Mouse (Mus musculus) cerebral cortex, adult 2 months (tissue): ENCODE results near the gene Dnajb12.

Experiments used
- WGBS: fragments of 180-500 bp; shearing (Covaris S2); methylation state at CpG from one replicate; pipeline ENCODE4 v1.1.7; 2018; 5-methylcytosine and 5-hydroxymethylcytosine counted together

The Dnajb12 gene

DNA sequence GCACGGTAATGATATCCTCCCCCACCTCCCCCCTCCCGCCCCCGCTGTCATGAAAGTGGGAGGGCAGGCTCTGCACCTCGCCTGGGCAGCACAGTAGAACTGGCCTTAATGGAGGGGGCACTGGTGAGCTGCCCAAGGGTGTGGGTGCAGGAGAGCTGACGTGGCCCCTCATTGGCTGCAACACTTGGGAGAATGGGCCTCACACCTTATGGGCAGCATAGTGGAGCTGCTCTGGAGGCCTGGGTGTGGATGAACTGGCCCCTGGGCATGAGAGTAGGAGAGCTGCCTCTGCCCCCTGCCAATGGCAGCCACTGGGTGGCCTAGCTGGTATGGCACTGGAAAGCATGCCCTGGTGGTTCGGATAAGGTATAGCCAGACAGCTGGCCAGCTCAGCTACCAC is 9.3 kb upstream of the Dnajb12 start:
- WGBS = 87% methylated on average over 6 of the region's 6 CpGs

- WGBS = 91% methylated on average over 4 of the region's 4 CpGs
Measured at GRCm38 (mm10) chr10:59872651-59873050, 6.7 kb upstream of the Dnajb12 start.

DNA sequence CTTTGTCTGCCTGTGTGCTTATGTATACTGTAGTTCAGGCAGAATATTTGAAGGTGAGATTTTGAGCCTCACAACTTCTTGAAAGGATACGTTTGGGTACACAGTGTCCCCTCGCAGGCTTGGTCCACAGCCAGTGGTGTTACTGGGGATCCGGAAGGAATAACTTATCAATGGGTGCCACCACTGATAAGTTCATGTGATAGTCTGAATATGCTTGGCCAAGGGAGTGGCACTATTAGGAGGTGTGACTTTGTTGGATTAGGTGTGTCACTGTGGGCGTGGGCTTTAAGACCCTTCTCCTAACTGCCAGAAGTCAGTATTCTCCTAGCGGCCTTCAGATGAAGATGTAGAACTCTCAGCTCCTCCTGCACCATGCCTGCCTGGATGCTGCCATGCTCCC is 6.2 kb upstream of the Dnajb12 start:
- whole genome bisulfite sequencing = 95% methylated on average over 5 of the region's 5 CpGs

GRCm38 (mm10) chr10:59873613-59874012 is 5.7 kb upstream of the Dnajb12 start:
- WGBS = 82% methylated on average over 5 of the region's 5 CpGs

- 21% methylated on average over 1 of the region's 1 CpGs for WGBS
Measured at GRCm38 (mm10) chr10:59875396-59875795, 4.0 kb upstream of the Dnajb12 start.

GRCm38 (mm10) chr10:59876698-59877097 is 2.7 kb upstream of the Dnajb12 start:
- 93% methylated on average over 4 of the region's 4 CpGs for WGBS

GRCm38 (mm10) chr10:59877421-59878117 is 1.8 kb upstream of the Dnajb12 start:
- WGBS = 75% methylated on average over 15 of the region's 15 CpGs

- WGBS = 7% methylated on average over 5 of the region's 5 CpGs
Measured at GRCm38 (mm10) chr10:59878823-59879222, 533 bp upstream of the Dnajb12 start.

DNA sequence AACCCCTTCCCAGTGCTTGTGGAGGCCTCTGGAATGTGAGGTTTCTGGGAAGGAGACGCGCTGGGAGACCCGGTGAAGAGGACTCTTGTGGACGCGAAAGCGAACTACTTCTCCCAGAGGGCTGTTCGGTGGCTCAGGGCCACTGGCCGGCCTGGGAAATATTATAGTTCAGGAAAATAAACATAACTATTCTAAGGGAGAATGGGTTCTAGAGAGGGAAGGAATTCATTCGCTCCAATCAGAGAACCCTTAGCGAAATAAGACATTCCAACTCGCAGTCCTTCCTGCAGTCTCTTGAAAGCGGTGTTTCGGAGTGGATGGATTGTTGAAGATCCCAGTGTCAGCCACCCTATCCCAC is 652 bp downstream of the Dnajb12 start:
- WGBS = 1% methylated on average over 13 of the region's 13 CpGs

DNA sequence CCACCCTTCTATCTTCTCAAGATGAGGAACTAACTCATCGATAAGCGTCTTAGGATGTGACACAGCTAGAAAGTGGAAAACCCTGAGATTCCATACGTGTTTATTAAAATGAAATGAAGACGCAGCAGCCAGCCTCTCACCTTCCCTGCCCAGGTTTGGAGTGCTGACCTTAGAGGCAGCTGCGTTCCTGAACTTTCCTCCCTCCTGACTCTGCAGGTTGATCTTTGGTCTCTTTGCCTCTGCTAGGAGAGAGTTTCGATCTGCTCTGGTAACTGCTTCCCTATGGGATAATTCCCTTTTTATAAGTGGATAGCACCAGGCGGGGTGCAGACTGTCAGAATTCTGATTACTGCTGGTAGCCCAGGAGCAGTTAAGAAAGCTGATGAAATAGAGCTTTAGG is 1.5 kb downstream of the Dnajb12 start:
- WGBS = 84% methylated on average over 7 of the region's 7 CpGs

- 81% methylated on average over 10 of the region's 10 CpGs for WGBS
Measured at GRCm38 (mm10) chr10:59884327-59885173, 5.2 kb downstream of the Dnajb12 start.

GRCm38 (mm10) chr10:59885174-59886080 is 6.1 kb downstream of the Dnajb12 start:
- 77% methylated on average over 14 of the region's 14 CpGs for WGBS

DNA sequence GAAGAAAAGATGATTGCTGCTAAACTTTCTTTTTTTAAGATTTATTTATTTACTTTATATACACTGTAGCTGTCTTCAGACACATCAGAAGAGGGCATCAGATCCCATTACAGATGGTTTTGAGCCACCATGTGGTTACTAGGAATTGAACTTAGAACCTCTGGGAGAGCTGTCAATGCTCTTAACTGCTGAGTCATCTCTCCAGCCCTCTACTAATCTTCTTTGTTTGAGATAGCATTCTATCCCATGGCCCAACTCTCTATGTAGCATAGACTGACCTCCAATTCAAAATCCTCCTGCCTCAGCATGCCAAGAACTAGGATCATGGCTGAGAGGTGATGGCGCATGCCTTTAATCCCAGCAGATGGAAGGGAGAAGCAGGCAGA is 6.7 kb downstream of the Dnajb12 start:
- 100% methylated on average over 1 of the region's 1 CpGs for WGBS

GRCm38 (mm10) chr10:59887432-59887831 is 8.1 kb downstream of the Dnajb12 start:
- 84% methylated on average over 5 of the region's 5 CpGs for WGBS

GRCm38 (mm10) chr10:59889339-59889738 is 10.0 kb downstream of the Dnajb12 start:
- WGBS = 74% methylated on average over 7 of the region's 7 CpGs

DNA sequence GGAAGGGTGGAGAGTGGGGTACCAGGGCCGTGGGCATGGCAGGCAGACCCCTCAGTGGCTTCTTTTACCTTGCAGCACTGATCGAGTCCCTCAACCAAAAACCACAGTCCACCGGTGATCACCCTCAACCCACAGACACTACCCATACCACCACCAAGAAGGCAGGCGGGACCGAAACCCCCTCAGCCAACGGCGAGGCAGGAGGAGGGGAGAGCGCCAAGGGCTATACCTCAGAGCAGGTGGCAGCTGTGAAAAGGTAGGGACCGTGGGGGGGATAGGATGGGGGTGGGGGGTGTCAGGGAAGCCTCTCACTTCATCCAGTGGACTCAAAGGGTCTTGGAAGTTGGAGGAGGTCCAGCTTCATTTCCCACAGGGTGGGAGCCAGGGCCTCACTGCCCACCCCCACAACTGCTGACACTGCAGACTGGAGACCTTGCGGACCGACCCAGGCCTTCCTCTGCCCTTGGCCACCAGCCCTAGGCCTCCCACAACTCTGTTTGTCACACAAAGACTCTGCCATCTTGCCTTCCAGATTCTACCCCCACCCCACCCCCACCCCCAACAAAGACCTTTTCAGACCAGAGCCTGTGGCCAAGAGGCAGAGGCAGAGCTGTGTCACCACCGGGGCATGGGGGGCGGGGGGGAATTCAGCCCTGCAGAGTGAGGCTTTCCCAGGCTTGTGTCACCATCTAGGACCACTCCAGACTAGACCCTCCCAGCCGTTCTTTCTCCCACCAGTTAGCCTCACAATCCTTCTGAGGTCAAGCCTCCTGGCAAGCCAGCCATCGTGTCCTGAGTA is 10.8 kb downstream of the Dnajb12 start:
- 70% methylated on average over 15 of the region's 15 CpGs for WGBS

DNA sequence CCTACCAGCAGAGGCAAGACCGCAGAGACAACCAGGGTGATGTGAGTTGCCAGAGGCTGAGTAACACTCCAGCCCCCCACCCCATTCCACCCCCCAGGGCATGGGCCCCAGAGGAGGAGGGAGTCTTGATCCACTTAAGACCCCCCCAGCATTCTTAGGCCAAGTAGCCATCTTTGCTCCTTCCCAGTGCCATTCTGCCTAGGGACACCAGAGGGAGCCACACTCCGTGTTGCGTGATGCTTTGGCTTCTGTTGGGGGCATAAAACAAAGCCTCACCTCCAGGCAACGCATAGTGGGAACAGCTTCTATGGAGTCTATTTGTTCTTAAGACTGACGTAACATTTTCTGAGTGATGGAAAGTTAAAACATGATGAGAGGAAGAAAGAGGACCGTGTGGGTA is 13.6 kb downstream of the Dnajb12 start:
- WGBS = 20% methylated on average over 6 of the region's 6 CpGs

- 73% methylated on average over 25 of the region's 25 CpGs for WGBS
Measured at GRCm38 (mm10) chr10:59894251-59895160, 15.2 kb downstream of the Dnajb12 start.

DNA sequence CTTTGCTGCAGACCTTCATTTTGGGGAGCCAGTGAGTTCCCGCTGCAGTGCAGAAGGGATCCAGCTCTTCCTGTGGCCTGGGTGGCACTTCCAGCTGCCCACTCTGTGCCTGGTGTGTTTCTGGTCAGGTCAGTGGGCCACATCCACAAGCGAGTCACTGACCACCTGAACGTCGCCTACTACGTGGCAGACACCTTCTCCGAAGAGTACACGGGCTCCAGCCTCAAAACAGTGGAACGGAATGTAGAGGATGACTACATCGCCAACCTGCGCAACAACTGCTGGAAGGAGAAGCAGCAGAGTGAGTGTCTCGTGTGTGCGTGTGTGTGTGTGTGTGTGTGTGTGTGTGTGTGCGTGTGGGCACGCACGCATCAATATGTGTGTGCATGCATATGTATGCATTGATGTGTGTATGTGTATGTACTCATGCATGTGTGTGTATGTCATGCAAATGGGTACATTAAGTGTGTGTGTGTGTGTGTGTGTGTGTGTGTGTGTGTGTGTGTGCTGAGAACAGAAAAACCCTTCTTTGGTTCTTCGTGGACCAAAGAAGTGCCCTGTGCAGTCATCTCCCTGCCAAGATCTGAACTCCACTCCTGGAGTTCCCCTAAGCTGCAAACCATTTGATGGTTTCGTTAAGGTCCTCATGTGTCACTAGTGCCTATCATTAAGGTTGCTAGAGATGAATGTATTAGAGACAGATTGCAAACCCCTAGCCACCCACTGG is 16.3 kb downstream of the Dnajb12 start:
- WGBS = 71% methylated on average over 17 of the region's 17 CpGs

DNA sequence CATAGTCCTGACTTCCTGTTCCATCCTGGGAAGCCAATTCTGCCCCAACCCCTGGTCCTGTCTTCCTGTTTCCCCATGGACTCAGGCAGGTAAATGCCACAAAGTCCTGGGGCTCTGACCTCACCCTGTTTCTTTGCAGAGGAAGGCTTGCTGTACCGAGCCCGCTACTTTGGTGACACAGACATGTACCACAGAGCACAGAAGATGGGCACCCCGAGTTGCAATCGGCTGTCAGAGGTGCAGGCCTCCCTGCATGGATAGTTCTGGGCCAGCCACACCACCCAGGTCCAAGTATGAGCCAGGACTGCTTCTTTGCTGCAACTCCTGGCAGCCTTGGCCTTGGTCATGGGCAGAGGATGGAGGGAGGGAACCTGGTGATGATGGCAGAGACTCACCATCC is 16.9 kb downstream of the Dnajb12 start:
- 76% methylated on average over 4 of the region's 4 CpGs for WGBS
